Mouse (Mus musculus) frontal cortex, postnatal 25 days (tissue): ENCODE measurements around the gene Tgfbr3.

Experiments used
- DNase-seq, 2 experiments: peaks; one replicate each; pipeline ENCODE4 v3.0.0; 2022; ENCODE audit warnings: low spot score in 2 of 2

Tgfbr3 gene

DNA sequence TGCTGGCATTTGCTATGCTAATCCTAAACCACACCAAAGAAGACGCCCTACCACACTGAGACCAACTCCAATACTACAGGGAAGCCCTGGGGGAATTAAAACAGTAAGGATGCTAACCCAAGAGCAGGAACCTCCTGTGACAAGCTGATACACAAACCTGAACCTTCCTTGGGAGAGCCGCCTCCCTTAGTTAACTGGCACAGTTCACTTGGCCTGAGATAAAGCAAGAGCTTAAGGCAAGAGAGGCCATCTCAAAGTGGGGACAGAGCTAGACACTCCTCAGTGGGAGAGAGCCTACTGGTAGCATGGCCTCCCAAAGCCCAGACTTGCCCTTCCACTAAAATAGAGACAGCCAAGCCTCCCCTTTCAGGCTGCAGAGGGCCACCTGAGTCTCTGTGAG lies 79.4 kb downstream of the Tgfbr3 start:
- DNase-seq: no peak

DNA sequence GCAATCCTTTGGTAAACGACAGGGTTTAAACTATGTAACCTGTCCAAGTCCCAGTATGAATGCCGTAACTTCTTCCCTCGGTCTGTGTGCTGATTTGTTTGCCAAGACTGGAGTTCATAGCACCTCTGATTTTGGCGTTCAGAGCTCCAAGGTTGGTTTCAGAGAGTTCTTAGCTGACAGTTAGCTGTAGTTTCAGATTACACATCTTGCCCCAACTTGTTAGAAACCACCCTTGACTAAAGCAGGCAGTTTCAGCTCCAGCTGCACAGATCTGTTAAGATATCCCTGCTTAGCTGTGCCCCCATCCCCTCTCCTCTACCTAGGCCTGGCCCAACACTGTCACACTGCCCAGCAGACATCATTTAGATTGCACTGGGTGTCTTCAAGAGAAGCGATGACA lies 81.5 kb downstream of the Tgfbr3 start:
- no peak for DNase-seq

DNA sequence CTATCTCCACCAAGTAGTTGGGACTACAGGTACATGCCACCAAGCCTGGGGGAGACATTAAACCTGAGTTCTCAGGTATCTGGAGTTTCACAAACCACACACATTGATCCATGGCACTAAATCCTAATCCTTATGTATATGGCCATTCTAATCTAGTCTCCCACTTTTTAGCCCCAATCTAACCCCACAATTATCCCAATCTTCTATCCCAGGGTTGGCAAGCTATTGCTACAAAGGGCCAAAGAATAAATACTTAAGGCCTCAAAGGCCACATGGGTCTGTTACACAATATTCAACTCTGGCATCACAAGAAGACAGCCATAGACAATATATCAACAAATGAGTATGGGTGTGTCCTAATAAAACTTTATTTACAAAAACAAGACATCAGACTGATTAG lies 85.1 kb downstream of the Tgfbr3 start:
- DNase-seq: no peak

DNA sequence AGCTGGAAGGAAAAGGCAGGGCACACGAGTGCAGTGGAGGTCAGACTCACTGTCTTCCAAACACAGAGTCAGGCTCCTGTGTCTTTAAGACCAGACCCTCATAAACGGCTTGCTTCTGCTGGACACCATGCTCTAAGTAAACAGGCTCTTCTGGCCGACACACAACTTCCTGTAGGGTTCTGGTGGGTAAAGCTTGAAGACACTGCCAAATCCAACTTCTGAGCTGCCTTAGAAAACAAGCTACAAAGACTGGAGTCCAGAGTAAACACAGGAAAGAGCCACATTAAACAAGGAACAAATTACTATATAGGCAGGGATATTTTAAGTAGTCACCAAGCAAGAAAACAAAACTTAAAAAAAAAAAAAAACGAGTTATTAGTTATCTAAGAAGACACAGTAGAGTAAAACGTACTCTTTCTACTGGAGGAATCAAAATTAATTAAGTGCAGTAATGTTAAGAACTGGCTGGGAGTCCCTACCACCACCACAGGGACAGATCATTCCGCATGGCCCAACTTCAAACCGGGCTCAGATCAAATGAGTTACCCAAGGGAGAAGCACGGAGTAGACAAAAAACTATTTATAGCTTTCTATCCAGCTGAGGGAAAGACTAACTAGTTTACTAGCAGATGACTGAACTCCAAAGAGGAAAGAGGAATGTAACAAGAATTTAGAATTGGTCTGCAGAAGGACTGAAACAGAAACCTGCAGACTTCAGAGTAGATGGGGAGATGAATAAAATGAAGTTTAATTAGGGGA lies 86.4 kb downstream of the Tgfbr3 start:
- no peak for DNase-seq

DNA sequence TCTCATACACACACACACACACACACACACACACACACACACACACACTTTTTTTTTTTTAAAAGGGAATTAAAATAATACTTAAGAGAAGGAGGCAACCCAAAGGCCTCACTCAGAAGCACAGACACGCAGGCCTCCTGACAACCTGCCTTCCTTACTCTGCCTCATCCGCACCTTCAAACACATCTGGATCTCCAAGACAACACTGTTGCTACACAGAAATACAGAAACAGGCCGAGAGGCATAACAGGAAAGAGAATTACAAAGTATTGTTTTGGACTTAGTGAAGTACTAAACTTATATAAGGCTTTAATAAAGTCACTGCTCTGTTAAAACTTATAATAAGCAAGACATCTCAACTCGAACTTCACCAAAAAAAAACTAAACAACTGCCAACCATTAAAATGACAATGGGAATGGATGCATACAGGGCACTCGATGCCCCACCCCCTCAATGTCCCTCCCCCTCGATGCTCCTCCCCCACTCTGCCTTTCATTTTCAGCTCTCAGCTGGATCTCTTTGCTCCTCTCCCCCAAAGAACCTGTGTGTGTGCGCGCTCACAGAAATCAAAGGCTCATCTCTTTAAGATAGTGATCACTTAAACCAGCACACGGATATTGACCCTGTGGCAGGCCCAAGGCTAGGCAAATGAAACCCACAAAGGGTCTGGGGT lies 87.8 kb downstream of the Tgfbr3 start:
- DNase-seq: no peak

DNA sequence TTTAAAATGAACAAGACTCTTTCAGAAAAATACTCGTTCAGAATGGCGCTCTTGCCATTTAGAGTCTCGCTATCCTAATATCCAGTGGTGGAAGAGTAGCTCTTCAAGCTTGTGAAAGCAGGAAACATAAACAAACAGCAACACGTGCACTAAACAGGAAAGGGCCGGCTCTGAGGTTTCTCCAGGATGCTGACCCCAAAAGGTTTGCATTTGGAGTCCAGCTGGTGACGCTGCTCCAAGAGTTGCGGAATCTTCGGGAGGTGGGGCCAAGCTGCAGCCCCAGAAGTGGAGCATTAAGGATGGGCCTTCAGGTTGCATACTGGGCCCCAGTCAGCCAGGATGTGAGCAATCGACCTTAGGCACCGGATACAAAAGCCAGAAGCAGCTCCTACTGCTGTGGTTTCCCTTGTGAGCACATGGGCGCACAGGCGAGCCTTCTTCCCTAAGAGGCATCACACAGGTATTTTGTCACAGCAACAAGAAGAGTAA lies 88.5 kb downstream of the Tgfbr3 start:
- DNase-seq: no peak

DNA sequence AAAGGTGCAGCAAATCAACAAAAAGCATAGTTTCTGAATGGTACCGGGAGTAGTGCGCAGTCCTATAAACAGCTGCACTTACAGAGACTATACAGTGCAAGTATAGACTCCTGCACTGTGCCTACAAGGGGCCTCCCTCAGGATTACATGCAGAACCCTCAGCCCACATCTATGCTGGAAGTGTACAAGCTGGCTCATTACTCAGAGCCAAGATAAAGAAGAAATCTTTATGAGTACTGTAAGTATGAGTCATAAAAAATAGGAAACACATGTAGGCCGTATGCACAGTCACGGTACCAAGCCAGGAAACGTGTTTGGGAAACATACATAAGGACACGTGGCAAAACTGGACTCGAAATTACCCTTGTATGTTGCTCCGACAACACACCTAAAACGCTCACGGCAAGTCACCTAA lies 89.2 kb downstream of the Tgfbr3 start:
- DNase-seq: no peak

DNA sequence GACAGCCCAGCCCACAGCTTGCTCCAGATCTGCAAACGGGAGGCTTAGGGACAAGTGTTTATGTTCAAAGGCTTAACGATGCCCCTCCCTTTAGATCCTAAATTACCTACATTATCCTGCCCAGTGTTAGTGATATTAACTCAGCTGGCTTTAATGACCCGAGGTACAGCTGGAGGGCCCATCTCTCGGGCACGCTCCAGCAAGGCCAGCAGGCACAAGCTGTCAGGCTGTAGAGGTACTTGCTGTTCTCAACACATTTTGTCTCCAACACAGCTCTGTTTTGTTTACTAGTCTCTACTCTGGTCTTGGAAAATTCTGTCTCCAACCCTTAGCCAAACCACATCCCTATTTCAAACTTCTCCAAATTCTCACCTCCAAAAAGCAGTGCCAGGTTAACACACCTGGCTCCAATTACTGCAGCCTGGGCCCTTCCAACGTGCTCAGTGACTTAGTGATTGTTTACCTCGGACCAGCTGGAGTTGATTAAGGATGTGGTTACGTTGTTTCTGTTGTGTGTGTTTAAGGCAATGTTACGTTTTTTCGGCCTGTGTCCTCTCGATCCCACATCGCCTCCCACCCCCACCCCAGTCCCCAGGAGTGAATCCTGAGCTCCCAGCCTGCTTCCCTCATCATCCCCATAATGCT lies 93.6 kb downstream of the Tgfbr3 start:
- no peak for DNase-seq

DNA sequence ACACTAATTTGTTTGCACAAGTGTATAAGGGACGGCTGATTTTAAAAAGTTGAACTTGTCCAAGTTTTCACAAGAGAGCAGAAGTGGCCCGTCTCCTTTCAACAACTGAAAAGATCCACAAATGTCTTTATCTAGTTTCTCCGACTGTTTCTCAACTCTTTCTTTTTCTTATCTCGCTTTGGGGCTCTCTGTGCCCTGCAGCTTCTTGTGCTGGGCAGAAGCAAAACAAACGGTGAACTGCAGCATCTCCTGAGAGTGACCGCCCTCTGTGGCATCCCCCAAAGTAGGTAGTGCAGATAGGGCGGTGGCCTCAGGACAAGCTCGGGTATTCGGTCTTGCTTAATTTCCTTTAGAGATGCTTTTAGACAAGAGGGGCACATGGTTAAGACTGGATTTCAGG lies 96.3 kb downstream of the Tgfbr3 start:
- no peak for DNase-seq

DNA sequence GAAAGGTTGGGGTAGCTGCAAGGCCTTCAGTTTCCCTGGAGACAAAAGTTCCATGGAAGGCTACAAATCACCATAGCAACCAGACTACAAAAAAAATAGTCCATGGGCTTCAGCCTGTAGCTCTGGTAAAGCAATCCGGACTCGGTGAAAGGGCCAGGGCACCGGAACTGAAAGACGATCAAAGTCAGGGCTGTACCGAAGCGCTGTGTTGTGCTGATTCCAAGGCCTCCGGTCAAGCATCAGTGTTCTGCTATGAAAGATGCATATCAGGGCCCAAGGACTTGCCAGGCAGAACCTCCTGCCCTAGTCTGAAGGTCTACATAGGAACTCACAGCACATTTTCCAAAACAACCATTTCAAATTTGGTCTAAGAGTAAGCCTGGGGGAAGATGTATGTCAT lies 97.1 kb downstream of the Tgfbr3 start:
- DNase-seq: no peak

DNA sequence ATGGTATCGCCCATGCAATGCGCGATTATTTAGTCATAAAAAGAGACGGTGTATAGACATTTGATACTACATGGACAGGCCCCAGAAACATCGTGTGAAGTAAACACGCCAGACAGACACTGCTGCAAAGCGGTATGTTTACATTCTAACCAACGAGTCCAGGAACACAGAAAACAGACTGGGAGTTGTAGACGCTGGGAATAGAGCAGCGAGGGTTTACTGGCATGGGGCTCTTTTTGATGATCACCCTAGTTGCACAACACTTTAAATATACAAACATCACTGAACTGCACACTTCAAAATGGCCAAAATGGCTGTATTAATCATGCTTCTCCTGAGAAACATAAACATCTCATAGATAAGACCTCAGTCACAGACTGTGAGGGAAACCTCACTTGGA lies 100.9 kb downstream of the Tgfbr3 start:
- no peak for DNase-seq

DNA sequence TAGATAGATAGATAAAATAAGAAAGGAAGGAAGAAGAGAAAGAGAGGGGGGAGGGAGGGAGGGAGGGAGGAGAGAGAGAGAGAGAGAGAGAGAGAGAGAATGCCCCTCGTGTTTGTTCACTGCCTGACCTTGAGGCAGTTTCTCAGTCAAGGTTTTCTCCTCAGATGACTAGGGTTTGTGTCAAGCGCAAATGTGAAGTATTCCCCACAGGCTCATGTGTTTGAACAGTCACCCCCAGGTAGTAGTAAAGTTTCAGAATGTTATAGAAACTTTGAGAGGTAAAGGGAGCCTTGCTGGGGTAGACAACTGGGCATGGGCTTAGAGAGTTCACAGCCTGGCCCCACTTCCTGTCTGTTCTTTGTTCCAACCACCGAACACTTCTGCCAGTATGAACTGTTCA lies 103.2 kb downstream of the Tgfbr3 start:
- no peak for DNase-seq

DNA sequence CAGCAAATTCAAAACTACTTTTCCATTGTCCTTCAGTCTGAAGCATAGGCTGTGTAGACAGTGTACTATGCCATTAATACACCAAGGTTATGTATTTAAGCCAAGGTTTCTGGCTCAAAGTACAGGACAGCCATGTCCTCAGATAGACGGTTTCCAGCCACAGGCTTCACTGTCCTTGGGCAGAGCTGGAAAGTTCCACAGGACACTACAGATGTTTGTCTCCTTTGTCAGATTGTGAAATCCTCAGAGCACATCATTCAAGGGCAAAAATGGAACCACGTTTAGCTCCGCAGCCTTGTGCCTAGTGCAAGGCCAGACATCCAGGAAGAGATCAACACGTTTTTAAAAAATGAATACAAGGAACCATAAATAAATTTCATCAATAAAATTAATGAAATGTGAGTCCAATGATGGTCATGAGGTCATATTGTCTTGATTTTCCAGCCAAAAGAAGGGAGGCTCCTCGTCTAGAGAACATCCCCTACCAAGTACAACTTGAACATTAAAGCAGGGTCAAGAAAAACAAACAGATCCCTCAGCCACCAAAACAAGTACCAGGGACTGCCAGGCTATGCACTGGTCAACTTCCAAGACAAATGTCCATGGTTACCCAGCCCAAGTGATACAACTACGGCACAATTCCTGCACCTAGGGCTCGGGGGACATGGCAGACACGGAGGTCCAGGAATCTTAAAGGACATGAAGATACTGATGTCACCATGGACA lies 105.1 kb downstream of the Tgfbr3 start:
- DNase-seq: no peak

DNA sequence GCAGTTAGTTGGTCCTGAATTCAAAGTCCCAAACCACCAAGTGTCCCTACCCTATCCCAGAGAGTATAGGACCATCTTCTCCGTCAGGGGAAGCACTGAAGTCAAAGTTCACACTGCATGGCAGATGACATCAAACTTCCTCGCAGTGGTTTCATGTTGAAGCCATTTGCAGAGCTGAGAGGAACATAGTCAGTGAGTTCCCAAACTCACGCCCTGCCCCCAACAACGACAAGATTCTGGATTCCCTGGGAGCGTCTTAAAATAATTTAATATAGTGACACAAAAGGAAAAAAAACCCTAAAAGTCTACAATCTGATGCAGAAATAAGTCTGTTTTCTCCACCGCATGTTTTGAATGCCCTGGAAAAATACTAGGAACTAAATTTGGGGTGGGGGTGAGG lies 105.9 kb downstream of the Tgfbr3 start:
- no peak for DNase-seq

DNA sequence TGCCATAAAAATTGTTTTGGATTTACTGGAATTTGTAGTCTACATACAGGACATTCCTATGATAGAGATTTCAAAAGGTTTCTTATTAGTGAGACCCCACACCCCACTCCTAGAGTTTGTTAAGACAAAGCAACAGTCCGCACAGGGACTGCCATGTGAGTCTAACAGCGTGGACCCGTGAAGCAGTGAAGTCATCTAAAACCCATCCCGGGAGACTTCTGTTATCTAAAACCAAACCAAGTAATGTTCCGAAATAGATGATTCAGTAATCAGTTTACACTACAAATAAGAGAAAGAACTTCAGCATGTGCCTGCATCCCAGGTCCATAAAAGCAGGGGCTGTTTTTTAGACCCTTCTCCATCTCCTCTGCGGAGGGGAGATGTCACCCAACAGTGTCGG lies 106.7 kb downstream of the Tgfbr3 start:
- no peak for DNase-seq

DNA sequence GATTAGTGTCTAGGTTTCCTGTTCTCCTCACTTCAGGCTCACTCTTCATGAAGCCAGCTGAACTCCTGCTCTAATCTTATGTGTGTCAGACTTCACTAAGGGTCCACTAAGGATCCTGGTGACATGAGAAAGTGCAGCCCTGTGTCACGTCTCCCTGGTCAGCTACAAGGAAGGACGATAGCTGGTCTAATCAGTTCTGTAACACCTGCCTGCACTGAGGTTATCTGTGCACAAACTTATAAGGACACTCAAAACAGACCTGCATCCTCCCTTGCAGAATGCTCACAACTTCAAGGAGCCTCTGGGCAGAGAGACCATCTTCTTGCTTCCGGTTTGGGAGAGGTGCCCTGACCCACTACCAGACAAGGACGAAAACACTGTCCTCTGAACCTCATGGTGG lies 107.6 kb downstream of the Tgfbr3 start:
- DNase-seq: no peak

DNA sequence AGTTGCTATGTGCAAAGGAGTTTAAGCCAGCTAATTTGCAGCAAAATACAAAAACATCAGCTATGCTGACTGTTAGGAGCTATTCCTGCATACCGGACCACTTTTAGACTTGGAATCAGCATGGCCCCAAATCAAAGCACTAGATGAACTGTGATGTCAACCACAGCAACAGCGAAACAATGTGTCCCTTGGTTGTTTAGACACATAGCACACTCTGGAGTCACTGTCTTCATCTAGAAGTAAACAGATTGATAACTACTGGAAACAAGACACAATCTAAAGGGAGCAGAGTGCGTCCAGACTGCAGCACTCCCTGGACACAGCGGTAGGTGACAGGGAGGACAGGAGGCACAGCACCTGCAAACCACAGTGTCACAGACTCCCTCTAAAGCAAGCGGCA lies 110.2 kb downstream of the Tgfbr3 start:
- DNase-seq: no peak

DNA sequence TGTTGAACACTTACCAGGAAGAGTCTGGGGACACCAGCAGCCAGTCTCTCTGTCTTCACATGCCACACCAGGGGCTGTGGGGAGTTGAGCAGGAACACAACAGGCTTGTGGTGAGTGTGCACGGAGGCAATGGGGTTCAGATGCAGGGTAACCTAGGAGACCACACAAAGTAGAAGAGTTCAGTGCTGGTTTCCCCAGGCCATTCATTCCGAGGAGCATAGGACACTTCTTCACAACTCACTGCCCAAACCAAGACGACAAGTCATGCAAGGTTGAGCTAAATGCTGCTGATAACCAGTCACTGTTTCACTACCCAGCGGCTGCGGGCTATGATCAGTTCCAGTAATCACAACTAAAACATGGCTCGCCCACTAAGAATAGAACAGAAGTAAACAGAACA lies 111.6 kb downstream of the Tgfbr3 start:
- no peak for DNase-seq

DNA sequence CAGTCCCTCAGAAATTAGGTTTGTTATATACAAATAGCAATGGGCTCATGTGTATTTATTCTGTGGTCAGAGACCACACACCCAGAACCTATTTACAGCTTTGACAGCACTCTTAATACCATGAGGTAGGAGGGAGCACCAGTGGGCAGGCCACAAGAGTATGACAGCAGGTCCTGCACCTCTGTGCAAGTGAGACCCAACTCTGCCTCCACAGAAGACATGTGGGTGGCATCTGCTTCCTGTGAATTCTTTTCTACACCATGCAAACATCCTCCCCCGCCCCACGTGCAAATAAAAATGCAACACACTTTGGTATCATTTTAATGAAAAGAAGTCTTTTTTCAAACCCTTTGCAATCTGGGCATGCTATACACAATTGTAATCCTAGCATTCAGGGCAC lies 112.2 kb downstream of the Tgfbr3 start:
- no peak for DNase-seq

DNA sequence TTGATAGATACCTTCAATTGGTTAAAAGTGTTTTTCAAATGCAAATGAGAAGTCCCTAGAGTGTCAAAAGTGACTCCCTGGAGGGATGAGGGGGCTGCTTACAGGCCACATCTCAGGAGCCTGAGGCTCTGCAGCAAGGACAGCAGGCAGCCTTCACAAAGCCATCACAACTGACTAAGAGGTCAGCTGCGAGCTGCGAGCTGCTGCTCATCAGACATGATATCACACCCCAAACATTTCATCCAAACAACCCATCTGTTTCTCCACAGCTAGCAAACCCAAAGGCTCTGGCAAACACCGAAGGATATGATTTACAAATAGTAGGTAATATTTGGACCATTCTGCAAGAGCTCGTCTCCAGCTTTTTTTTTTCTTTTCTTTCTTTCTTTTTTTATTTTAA lies 112.6 kb downstream of the Tgfbr3 start:
- DNase-seq: no peak

DNA sequence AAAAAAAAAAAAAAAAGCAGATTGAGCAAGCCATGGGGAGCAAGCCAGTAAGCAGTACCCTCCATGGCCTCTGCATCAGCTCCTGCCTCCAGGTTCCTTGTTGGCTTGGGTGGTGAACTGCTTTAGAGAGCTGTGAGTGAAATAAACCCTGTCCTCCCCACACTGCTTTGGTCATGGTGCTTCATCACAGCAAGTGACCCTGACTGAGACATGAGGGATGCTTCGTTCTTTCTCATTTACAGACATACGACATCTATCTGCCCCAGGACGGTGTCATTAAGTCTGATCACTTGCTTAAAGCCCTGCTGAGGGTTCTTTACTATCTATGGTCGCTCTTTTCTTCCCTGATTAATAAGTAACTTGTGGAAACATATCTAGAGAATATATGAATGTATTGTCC lies 113.2 kb downstream of the Tgfbr3 start:
- no peak for DNase-seq

DNA sequence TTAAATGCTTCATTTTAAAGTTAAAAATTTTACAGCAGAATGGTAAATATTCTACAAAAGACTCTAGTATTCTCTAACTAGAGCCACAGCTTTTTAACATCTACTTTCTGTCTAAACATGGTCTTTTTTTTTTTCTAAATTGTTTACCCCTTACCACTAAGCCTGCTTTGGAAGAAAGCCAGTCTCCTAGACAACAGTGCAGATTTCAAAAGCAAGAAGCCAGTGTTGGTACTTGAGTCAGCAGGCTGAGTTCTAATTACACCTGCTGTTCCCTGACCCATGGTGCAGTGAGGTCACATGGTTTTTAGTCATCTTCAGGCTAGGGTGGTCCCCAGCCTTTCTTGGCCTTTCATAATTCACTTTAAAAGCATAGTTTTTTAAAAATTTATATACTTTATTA lies 115.2 kb downstream of the Tgfbr3 start:
- DNase-seq: no peak
